In the genomic region with DNA sequence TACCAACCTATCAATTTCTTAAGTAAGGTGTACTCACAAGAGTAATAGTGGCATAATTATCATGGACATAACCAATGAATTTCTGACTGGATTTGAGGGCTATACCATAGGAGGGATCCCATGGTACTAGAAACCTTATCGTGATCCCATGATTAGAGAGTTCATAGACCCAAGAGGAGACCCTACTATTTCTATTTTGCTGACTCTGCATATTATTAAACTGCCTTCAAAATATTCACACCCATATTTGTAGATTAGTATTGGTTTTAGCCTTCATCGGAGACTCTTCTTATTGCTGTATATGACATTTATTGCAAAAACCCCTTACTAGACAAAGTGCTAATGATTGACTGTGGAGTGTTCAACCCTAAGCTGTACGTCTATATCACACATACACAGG, we compare ENCODE assay signal across 16 mouse cellular contexts.
"Had no signal": no experiment of that assay in that cellular context is flagged by ENCODE, and none has a peak within 500 bp of the region (broad histone marks: within the 10 kb centered on the region; RNA-seq: fewer than 3 reads in every experiment).

No protein-coding gene starts in this region.

- H3K9ac ChIP-seq: neural tube, embryonic 13.5 days; neural tube, embryonic 15.5 days; stomach, embryonic 15.5 days had no signal

- H3K27ac ChIP-seq: neural tube, embryonic 13.5 days; neural tube, embryonic 15.5 days; stomach, embryonic 15.5 days; stomach, postnatal 0 days had no signal

- DNase-seq: retina, postnatal 1 day; right cerebral cortex, adult 18-20 months; right cerebral cortex, postnatal 14 days; right cerebral cortex, postnatal 25 days; right cerebral cortex, postnatal 4 days; spleen, adult 18-20 months; thymus, adult 18-20 months; thymus, adult 2 months; thymus, postnatal 14 days; thymus, postnatal 25 days; thymus, postnatal 36 days; thymus, postnatal 4 days had no signal

- H3K4me3 ChIP-seq: neural tube, embryonic 13.5 days; neural tube, embryonic 15.5 days; stomach, embryonic 15.5 days had no signal

- H3K9me3 ChIP-seq: neural tube, embryonic 13.5 days; neural tube, embryonic 15.5 days; stomach, embryonic 15.5 days had no signal

- H3K4me2 ChIP-seq: neural tube, embryonic 13.5 days; neural tube, embryonic 15.5 days; stomach, embryonic 15.5 days had no signal

- H3K4me1 ChIP-seq: neural tube, embryonic 13.5 days; neural tube, embryonic 15.5 days; stomach, embryonic 15.5 days had no signal

- H3K36me3 ChIP-seq: neural tube, embryonic 13.5 days; neural tube, embryonic 15.5 days; stomach, embryonic 15.5 days had no signal

- H3K27me3 ChIP-seq: neural tube, embryonic 13.5 days; neural tube, embryonic 15.5 days; stomach, embryonic 15.5 days had no signal
